Mouse (Mus musculus) adrenal gland, postnatal 14 days (tissue): ENCODE measurements around the gene Slc35d2. TPM values are rescaled to one million over a fixed set of nuclear protein-coding genes. Genes with fewer than 3 reads are reported as not detected.
A peak's percentile ranks its signal among the peaks of the same experiment; 100 is the strongest.
"Not testable (repeated sequence)": the region's sequence is repeated elsewhere in the genome, so short reads cannot be mapped to it uniquely, and the experiment has no call there.

Experiments used
- DNase-seq: peaks from one replicate; pipeline ENCODE4 v3.0.0; 2021; ENCODE audit warnings: mixed read lengths
- total RNA-seq: library from RNA; stranded (reverse); gene quantifications from 2 replicates; pipeline ENCODE4 v1.2.3, GENCODE M21; 2021

Slc35d2 gene
- total RNA-seq, 1 experiment from 2014 or later, result 8.6 TPM

GRCm38 (mm10) chr13:64052281-64052680 lies 76.9 kb downstream of the Slc35d2 start:
- DNase-seq, result not testable (repeated sequence)

- peak; percentile 41 for DNase-seq
Measured at GRCm38 (mm10) chr13:64050895-64051294, 78.3 kb downstream of the Slc35d2 start.

GRCm38 (mm10) chr13:64049535-64049934 lies 79.6 kb downstream of the Slc35d2 start:
- DNase-seq, result no peak

GRCm38 (mm10) chr13:64048467-64048866 lies 80.7 kb downstream of the Slc35d2 start:
- no peak for DNase-seq

Other genes with a start within 250 kb of the Slc35d2 start
- gene Hsd17b3, start 40.1 kb downstream of the Slc35d2 start, total RNA-seq, result 0.68 TPM in 1 of 2 replicates, not detected in the other
- 28.8 and 30.8 TPM in 2 replicates for gene Zfp367, start 23.8 kb upstream of the Slc35d2 start, total RNA-seq
- 24.6 and 28.6 TPM in 2 replicates for gene Habp4, start 32.5 kb upstream of the Slc35d2 start, total RNA-seq
- gene Cdc14b, start 145.9 kb upstream of the Slc35d2 start, total RNA-seq, result 10.0 and 10.6 TPM in 2 replicates
- gene Aaed1, start 183.3 kb upstream of the Slc35d2 start, total RNA-seq, result 48.3 and 50.7 TPM in 2 replicates
- gene Ctsl, start 241.5 kb upstream of the Slc35d2 start, total RNA-seq, result 306 and 371 TPM in 2 replicates